Mouse (Mus musculus): ENCODE results near the gene Pnp. TPM values are rescaled to one million over a fixed set of nuclear protein-coding genes. Genes with fewer than 3 reads are reported as not detected.

The Pnp gene
- total RNA-seq (2023) = 10 to 100 TPM; 29.7 to 39.1 TPM

DNA sequence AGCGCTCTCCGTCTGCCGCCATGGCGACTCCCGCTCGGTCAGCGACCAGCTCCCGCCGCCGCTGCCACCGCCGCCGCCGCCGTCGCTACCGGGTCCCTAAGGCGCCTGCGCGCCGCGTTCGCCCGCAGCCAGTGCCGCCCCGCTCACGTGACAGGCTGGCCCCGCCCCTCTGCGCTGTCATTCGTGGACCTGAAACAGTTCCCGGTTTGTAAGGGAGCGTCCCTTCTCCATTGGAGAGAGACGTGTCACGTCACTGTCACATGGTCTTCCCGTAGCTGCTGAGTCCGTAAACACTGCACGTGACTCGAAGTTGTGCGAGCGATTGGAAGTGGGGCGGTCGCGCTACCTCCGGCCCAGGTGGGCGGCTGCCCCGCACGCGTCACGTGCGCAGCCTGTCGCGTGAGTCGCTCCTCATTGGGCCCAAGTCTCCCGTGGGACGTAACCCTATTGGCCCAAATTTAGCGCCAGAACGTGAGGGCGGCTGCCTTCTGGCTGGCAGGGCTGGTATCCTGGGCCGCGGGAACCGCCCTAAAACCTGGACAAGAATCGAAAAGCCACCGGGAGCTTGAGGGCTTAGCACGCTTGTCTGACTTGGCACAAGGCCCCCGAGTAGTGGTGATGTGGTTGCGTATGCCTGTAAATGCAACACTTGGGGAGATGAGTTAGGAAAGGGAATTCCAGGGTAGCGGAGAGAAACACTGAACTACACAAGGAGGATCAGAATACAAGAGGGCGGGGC is at the start of gene Pnp, which contains the start of gene Pip4p1:
Gene Pnp, plus strand, starts transcription at position 329 of the 739 bp plus-strand sequence.
Gene Pip4p1, minus strand, starts transcription at position 103 of the 739 bp plus-strand sequence.

GRCm38 (mm10) chr14:50897374-50897765 is 33.5 kb upstream of the Pnp start, which contains the start of gene Klhl33:
Gene Klhl33 (minus strand): TSS chr14:50897507.

DNA sequence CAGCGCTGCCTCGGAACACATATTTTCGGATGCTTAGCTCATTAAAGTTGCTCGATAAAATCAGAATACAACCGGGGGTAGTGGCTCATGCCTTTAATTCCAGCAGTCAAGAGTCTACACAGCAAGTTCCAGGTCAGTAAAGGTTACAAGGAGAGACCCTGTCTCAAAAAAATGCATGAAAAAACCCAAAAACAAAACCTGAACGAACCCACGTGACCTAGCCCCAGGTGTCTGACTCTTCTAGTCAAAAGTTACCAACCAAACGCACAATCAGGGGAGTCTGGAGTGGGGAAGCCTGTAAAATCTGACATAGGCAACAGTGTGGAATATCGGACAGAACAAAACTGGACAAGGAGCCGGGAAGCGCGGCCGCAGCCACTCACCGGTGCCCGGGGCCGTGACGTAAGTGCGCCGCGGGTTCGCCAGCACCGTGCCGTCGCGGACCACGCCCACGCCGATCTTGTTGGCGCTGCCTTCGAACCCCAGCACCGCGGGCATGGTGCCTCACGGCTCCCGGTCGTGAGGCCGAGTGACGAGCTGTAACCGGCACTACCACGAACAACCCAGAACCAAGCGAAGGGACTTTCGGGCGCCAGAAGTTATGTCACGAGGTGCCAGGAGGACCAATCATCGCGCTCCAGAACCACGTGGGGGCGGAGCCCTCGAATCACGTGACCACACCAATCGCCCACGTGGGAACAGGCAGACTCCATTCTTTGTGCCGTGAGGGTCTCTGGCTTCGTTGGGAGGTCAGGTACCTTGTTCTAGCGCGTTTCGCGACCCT is 6.4 kb upstream of the Pnp start, which contains the start of the genes Osgep and Apex1:
Gene Osgep, minus strand, starts transcription at position 613 of the 784 bp plus-strand sequence.
Gene Apex1, plus strand, starts transcription at position 688 of the 784 bp plus-strand sequence.

DNA sequence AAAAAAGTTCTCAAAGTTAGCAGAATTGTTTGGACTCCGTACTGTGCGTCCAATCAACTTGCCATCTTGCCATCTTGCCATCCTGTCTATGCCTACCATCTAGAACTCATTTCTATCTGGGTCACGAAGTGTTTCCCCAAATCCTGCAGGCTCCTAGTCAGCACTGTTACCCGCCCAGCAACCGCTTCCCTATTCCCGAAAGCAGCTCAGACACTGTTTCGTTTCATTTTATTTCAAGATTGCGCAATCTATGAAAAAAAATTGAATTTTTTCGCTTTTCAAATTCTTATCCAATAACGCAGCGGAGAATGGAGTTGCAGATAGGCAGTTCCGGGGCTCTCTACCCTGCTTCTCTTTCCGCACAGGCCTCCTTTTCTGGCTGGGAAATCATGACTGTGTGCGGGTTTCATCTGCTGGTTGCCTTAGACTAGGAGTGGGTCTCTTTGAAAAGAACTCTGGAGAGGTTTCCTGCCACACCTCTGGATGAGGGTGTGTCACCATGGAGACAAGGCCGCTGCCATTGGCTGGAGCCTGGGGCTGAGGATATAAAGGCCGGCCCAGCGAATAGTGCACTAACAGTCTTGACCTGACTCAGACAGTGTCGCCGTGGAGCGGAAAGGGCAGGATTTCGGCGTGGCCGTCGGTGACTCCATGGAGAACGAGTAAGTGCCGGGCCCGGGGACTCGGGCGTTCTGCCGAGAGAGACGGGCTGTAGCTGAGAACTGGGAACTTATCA is 13.2 kb downstream of the Pnp start, which contains the start of gene Gm49342:
Gene Gm49342, plus strand, starts transcription at position 586 of the 736 bp plus-strand sequence.

GRCm38 (mm10) chr14:50955942-50956508 is 25.1 kb downstream of the Pnp start, which contains the start of gene Pnp2:
Gene Pnp2 (plus strand): TSS chr14:50955992.

DNA sequence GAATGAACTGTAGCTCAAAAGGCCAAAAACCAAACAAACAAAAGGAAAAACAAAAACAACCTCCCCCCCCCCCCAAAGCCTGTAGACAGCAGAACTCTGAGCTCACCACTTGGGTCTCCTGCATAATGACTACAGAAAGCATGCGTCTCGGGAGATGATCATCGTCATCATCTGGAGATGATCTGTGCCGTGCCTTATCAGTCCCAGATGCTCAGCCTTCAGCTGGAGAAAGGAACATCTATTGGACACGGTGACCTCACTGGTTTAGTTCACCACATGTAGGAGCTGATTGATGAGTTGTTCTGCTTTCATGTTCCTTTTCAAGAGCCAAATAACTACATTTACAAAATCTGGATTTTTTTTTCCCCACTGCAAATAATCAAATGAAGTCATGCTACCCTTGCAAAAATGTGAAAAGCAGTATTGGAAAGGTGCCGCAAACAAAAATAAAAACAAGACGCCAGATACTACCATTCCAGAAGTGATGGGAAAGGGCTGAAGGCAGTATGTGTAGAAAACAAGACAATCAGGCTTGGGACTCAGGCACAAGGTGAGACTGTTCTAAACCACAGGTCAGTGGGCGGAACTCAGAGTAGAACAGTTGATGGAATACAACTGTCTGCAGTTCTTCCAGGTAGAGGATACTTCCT is 76.4 kb downstream of the Pnp start, which contains the start of gene Rnase10:
Gene Rnase10, plus strand, starts transcription at position 600 of the 650 bp plus-strand sequence.

Other genes starting within 250 kb of the Pnp start
- gene Olfr747, start 237.9 kb upstream of the Pnp start, total RNA-seq (2023) = not detected
- gene Olfr748, start 223.7 kb upstream of the Pnp start, total RNA-seq (2023) = not detected
- gene Olfr749, start 186.0 kb upstream of the Pnp start, total RNA-seq (2023) = not detected
- gene Ttc5, start 145.6 kb upstream of the Pnp start, total RNA-seq (2023) = 10 to 100 TPM; 91.2 to 96.0 TPM
- gene Ccnb1ip1, start 123.3 kb upstream of the Pnp start, total RNA-seq (2023) = not detected
- gene Parp2, start 123.2 kb upstream of the Pnp start, total RNA-seq (2023) = 10 to 100 TPM; 51.5 to 70.1 TPM
- gene Tep1, start 60.5 kb upstream of the Pnp start, total RNA-seq (2023) = 10 to 100 TPM; 51.1 to 62.5 TPM
- not detected for gene Klhl33, start 33.6 kb upstream of the Pnp start, total RNA-seq (2023)
- gene Osgep, start 6.2 kb upstream of the Pnp start, total RNA-seq (2023) = 10 to 100 TPM; 49.9 to 57.8 TPM
- 10 to 100 TPM; 45.1 to 50.3 TPM for gene Apex1, start 6.1 kb upstream of the Pnp start, total RNA-seq (2023)
- gene Pip4p1, start 226 bp upstream of the Pnp start, total RNA-seq (2023) = 100 to 1,000 TPM; 183 to 202 TPM
- gene Gm49342, start 13.4 kb downstream of the Pnp start, total RNA-seq (2023) = 10 to 100 TPM; 25.6 to 26.2 TPM
- gene Pnp2, start 24.9 kb downstream of the Pnp start, total RNA-seq (2023) = 1 to 10 TPM; 1.2 to 1.9 TPM
- gene Rnase10, start 76.7 kb downstream of the Pnp start, total RNA-seq (2023) = not detected
- gene Rnase9, start 110.8 kb downstream of the Pnp start, total RNA-seq (2023) = not detected
- gene Rnase11, start 119.1 kb downstream of the Pnp start, total RNA-seq (2023) = not detected
- gene Rnase12, start 126.6 kb downstream of the Pnp start, total RNA-seq (2023) = 1 to 10 TPM; 1.5 to 1.8 TPM
- not detected for gene Olfr750, start 143.4 kb downstream of the Pnp start, total RNA-seq (2023)
- under 1 TPM; 0.49 to 0.65 TPM for gene Rnase4, start 160.0 kb downstream of the Pnp start, total RNA-seq (2023)
- gene Ang, start 160.1 kb downstream of the Pnp start, total RNA-seq (2023) = under 1 TPM in 1 of 2 experiments, not detected in 1; 0.83 TPM
- gene Eddm3b, start 183.3 kb downstream of the Pnp start, total RNA-seq (2023) = not detected
- 100 to 1,000 TPM; 134 to 155 TPM for gene Rnase6, start 192.8 kb downstream of the Pnp start, total RNA-seq (2023)
- not detected for gene Rnase1, start 215.7 kb downstream of the Pnp start, total RNA-seq (2023)
- not detected for gene Rnase2b, start 231.2 kb downstream of the Pnp start, total RNA-seq (2023)

All from B cell, adult 67 days (primary cell).